Mouse (Mus musculus) thymus, adult 2 months (tissue): ENCODE data around the gene Exoc8.

Source experiments
- CTCF ChIP-seq: fragments of 200-500 bp; IDR thresholded peaks from 2 replicates; pipeline ENCODE4 v1.5.1; 2012; ENCODE audit warnings: mild to moderate bottlenecking, control low read depth, low read length, moderate library complexity, borderline replicate concordance; ENCODE audit not compliant: control insufficient read depth, poor library complexity, insufficient read depth; ENCODE audit errors: extremely low read depth
- POLR2A ChIP-seq: fragments of 200-500 bp; IDR thresholded peaks from 2 replicates; pipeline ENCODE4 v1.6.1; 2012; ENCODE audit warnings: mild to moderate bottlenecking, low read length, control low read depth, moderate library complexity; ENCODE audit not compliant: control insufficient read depth, poor library complexity, insufficient read depth; ENCODE audit errors: extremely low read depth

GRCm38 (mm10) chr8:124926351-124926771, 28.9 kb upstream of the Exoc8 start:
- TF ChIP-seq CTCF = no peak
- TF ChIP-seq POLR2A = no peak
